Mouse (Mus musculus): ENCODE measurements at regions not wholly inside any gene's neighbourhood (a gene's known extent, or its start where the extent isn't known, plus 50 kb on each side); places are given as distances from the start of the nearest gene placed in this dataset.

DNA sequence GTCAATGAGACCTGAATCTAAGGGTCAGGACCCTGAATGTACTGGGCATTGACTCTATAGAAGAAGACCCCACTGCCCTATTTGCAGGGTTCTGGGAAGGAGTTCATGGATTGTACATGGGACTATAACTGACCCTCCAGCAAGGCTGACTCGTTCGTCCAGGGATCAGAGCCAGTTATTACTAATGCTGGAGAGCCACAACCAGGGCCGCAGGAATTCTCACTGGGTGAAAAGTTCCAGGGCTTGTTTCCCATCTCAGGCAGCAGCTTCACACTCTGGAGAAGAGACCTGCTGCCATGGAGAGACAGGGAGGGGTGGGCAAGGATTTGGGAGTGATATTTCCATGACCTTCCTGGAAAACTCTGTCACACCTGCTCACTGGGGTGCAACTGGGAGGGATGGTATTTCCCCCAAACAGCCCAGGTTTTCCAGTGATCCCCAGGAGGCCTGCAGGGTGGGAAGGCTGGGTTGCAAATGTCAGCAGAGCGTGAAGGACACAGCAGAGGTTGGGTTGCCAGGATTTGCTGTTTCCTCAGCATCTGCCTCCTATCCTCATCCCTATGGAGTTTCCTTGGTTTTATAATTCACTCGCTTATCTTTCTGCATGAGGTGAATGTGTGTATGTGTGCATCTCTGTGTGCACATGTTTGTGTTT is 316.2 kb downstream of the Rps24 start:
- no peak overlapping the region for H3K9ac ChIP-seq (ENCODE audit: low read length)
- no peaks in the 10 kb centered on the region for H3K36me3 ChIP-seq (ENCODE audit: control insufficient read depth, insufficient read depth, low read length)
- WGBS = 83% methylated on average over 5 of the region's 5 CpGs
- ATAC-seq (ENCODE audit: insufficient read depth, low FRiP score, low TSS enrichment) = no peak
- no peaks in the 10 kb centered on the region for H3K27me3 ChIP-seq (ENCODE audit: control insufficient read depth, insufficient read depth, low read length)
- H3K27ac ChIP-seq (ENCODE audit: low read depth, low read length) = no peak overlapping the region
- no peak overlapping the region for H3K4me3 ChIP-seq (ENCODE audit: low read depth, low read length)
- no peak for DNase-seq (ENCODE audit: low spot score)
- H3K4me2 ChIP-seq (ENCODE audit: low read depth) = no peak overlapping the region
- H3K9me3 ChIP-seq (ENCODE audit: control insufficient read depth, low read length) = no peaks in the 10 kb centered on the region
- H3K4me1 ChIP-seq (ENCODE audit: control insufficient read depth, insufficient read depth, low read length) = peaks cover 7% of the 10 kb centered on the region; the same call in 1 of the 2 replicates

DNA sequence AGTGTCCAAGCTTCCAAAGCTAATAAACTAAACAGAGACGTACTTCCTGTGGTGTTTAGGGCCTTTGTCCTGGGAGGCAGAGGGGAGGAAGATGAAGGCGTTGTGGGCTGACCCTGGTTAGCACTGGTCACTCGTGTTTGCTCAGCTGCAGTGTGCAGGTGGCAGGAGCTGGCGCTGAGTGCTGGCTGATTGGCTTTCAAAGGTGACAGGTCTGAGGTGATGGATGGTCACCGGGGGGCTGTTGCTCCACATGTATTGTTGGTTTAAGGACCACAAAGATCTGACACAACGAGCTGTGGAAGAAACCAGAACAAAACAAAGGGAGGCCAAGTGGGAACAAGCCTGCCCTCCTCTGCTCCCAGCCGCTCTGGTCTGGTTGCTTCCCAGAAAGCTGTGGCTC is 320.1 kb downstream of the Rps24 start:
- Histone ChIP-seq H3K9ac (ENCODE audit: low read length) (peak overlapping the region; percentile 26; the same call in 1 of the 2 replicates), H3K4me3 (ENCODE audit: low read depth, low read length) (no peak overlapping the region), H3K9me3 (ENCODE audit: control insufficient read depth, low read length) (no peaks in the 10 kb centered on the region), H3K4me2 (ENCODE audit: low read depth) (no peak overlapping the region), H3K36me3 (ENCODE audit: control insufficient read depth, insufficient read depth, low read length) (no peaks in the 10 kb centered on the region), H3K27me3 (ENCODE audit: control insufficient read depth, insufficient read depth, low read length) (no peaks in the 10 kb centered on the region), H3K4me1 (ENCODE audit: control insufficient read depth, insufficient read depth, low read length) (peaks cover 7% of the 10 kb centered on the region; the same call in 1 of the 2 replicates), H3K27ac (ENCODE audit: low read depth, low read length) (no peak overlapping the region)
- DNase-seq (ENCODE audit: low spot score) = peak; percentile 66
- 4% methylated on average over 7 of the region's 7 CpGs for WGBS
- ATAC-seq (ENCODE audit: insufficient read depth, low FRiP score, low TSS enrichment) = no peak

DNA sequence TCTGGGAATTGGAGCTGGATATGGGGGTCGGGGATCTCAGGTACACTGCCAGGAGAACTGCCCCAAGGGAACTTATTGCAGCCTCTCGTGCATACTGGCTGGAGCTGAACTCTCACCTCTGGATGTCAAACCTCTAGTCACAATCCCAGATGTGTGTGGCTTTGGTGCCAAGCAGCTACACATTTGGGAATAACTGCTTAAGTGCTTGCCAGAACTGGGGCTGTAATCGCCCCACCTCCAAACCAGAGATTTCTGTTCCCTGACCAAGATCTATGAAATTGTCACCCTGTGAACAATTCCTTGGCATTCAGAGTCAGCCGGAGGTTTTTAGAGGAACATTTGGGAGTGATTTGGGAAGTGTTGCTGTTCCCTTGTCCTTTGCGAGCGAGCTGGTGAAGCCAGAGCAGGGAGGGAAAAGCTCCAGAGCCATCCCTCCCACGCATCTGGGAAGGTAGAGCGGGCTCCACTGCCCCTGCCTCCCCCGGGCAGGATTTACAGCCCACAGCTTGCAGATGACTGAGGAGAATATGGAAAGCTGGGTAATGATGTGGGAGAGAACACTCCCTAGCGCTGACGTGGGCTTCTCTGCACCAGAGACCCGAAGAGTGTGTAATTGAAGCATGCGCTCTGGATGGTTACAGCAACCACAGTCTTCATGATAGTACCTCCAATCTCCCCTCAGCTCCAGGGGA is 336.1 kb downstream of the Rps24 start:
- no peaks in the 10 kb centered on the region for H3K36me3 ChIP-seq (ENCODE audit: control insufficient read depth, insufficient read depth, low read length)
- H3K9ac ChIP-seq (ENCODE audit: low read length) = 0 out of 2 replicates have a peak overlapping the region, but pooled peaks have one; percentile 6
- peaks cover 30% of the 10 kb centered on the region for H3K4me1 ChIP-seq (ENCODE audit: control insufficient read depth, insufficient read depth, low read length)
- H3K27ac ChIP-seq (ENCODE audit: low read depth, low read length) = no peak overlapping the region
- H3K4me2 ChIP-seq (ENCODE audit: low read depth) = no peak overlapping the region
- WGBS = 67% methylated on average over 13 of the region's 13 CpGs
- ATAC-seq (ENCODE audit: insufficient read depth, low FRiP score, low TSS enrichment) (no peak), DNase-seq (ENCODE audit: low spot score) (no peak)
- H3K4me3 ChIP-seq (ENCODE audit: low read depth, low read length) = no peak overlapping the region
- H3K27me3 ChIP-seq (ENCODE audit: control insufficient read depth, insufficient read depth, low read length) = no peaks in the 10 kb centered on the region
- H3K9me3 ChIP-seq (ENCODE audit: control insufficient read depth, low read length) = no peaks in the 10 kb centered on the region

DNA sequence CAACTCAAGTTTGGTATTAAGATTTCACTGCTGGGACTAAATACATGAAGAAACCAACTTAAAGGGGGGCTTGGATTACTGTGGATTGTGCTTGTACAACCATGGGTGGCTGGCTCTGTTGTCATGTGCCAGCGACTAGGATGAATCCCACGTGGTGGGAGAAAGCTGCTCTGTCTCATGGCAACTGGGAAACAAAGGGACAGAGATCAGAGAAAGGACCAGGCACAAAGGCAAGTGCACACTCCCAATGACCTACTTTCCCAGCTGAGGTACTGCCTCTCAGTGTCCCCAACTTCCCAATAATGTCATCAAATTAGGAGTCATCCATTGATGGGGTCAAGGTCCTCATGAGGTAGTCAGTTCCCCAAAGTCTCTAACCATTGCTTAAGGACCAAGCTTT is 337.4 kb downstream of the Rps24 start:
- Histone ChIP-seq H3K4me1 (ENCODE audit: control insufficient read depth, insufficient read depth, low read length) (peaks cover 44% of the 10 kb centered on the region), H3K9ac (ENCODE audit: low read length) (no peak overlapping the region), H3K27ac (ENCODE audit: low read depth, low read length) (no peak overlapping the region)

DNA sequence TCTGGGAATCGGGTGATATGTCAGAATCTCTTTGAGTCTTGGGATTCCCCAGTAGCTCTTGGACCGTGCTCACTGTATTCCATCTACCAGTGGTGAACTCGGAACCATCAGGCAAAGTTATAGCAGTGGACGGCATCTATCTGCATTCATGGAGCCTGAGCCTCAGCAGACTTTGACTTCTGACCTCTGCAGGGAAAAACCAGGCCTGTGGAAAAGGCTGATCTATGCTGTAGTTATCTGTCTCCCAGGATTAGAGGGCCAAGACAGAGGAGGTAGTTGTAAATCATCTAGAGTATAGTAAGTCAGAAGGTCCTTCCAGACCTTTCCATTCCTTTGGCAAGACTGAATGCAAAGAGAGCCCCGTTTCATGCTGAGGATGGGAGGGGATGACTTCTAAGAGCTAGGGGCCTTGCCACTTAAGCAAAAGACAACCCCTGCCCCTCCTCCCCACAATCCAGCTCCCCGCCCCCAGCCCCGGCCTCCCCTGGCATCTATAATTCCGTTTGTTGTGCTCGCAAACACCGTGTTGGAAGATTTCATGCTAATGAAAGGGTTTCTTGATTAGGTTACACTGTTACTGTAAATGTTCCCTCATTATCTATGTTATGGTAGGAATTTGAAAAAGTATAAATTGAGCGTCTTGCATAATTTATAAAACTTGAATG is 338.9 kb downstream of the Rps24 start:
- Histone ChIP-seq H3K27me3 (ENCODE audit: control insufficient read depth, insufficient read depth, low read length) (no peaks in the 10 kb centered on the region), H3K27ac (ENCODE audit: low read depth, low read length) (peak overlapping the region; percentile 96), H3K36me3 (ENCODE audit: control insufficient read depth, insufficient read depth, low read length) (no peaks in the 10 kb centered on the region), H3K4me1 (ENCODE audit: control insufficient read depth, insufficient read depth, low read length) (peaks cover 47% of the 10 kb centered on the region), H3K4me3 (ENCODE audit: low read depth, low read length) (no peak overlapping the region), H3K4me2 (ENCODE audit: low read depth) (no peak overlapping the region), H3K9me3 (ENCODE audit: control insufficient read depth, low read length) (no peaks in the 10 kb centered on the region), H3K9ac (ENCODE audit: low read length) (no peak overlapping the region)
- ATAC-seq (ENCODE audit: insufficient read depth, low FRiP score, low TSS enrichment) (no peak), DNase-seq (ENCODE audit: low spot score) (no peak)
- 30% methylated on average over 11 of the region's 11 CpGs for WGBS

More for the DNA sequence above, 337.4 kb downstream of the Rps24 start:
- Histone ChIP-seq H3K27me3 (ENCODE audit: control insufficient read depth, insufficient read depth, low read length) (no peaks in the 10 kb centered on the region), H3K4me2 (ENCODE audit: low read depth) (no peak overlapping the region), H3K4me3 (ENCODE audit: low read depth, low read length) (no peak overlapping the region), H3K9me3 (ENCODE audit: control insufficient read depth, low read length) (no peaks in the 10 kb centered on the region), H3K36me3 (ENCODE audit: control insufficient read depth, insufficient read depth, low read length) (no peaks in the 10 kb centered on the region)
- 59% methylated on average over 2 of the region's 2 CpGs for WGBS
- ATAC-seq (ENCODE audit: insufficient read depth, low FRiP score, low TSS enrichment) (no peak), DNase-seq (ENCODE audit: low spot score) (no peak)

DNA sequence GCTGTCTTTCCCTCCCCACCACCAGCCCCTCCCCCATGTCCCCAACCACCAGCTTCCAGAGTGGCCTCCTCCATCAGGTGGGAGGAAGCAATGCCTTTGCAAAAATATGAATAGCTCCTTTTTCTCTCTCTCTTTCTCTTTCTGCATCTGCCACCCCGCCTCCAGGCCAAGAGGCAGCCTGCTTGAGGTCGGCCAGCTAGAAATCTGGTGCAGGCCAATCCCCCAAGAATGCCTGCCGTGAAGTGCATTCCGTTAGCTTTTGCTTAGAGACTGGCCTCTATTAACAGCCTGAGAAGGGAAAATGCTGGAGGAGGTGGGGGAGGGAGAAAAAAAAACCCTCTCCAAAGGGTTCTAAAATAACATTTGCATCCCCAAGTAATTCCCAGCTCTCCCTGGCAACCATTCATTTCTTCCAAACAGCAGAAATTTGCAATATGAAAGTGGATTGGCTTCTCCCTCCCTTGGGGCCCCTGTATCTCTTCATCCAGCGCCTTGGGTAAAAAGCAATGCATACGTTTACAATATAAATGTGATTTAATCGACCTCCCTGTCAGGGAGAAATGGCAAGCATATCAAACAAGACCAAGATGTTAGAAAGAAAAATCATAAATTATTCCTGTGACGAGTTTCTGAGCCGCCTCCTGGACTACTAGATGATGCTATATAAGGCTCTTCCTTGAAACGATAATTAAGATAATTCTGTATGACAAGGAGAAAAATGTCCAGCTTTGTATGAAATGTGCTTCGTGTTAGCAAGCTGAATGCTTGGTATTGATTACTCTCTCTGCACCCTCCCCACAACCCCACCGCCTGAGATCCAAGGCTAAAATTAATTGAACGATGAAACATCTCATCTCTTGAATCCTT is 339.8 kb downstream of the Rps24 start:
- H3K4me1 ChIP-seq (ENCODE audit: control insufficient read depth, insufficient read depth, low read length) = peaks cover 47% of the 10 kb centered on the region
- no peaks in the 10 kb centered on the region for H3K27me3 ChIP-seq (ENCODE audit: control insufficient read depth, insufficient read depth, low read length)
- 0 out of 2 replicates have a peak, but pooled peaks have one; percentile 7 for ATAC-seq (ENCODE audit: insufficient read depth, low FRiP score, low TSS enrichment)
- H3K36me3 ChIP-seq (ENCODE audit: control insufficient read depth, insufficient read depth, low read length) = no peaks in the 10 kb centered on the region
- H3K4me2 ChIP-seq (ENCODE audit: low read depth) = peak overlapping the region; percentile 29
- peak; percentile 72 for DNase-seq (ENCODE audit: low spot score)
- H3K9me3 ChIP-seq (ENCODE audit: control insufficient read depth, low read length) = no peaks in the 10 kb centered on the region
- H3K4me3 ChIP-seq (ENCODE audit: low read depth, low read length) = no peak overlapping the region
- WGBS = 16% methylated on average over 13 of the region's 13 CpGs
- peak overlapping the region; percentile 96 for H3K27ac ChIP-seq (ENCODE audit: low read depth, low read length)
- peak overlapping the region; percentile 8; the same call in 1 of the 2 replicates for H3K9ac ChIP-seq (ENCODE audit: low read length)

DNA sequence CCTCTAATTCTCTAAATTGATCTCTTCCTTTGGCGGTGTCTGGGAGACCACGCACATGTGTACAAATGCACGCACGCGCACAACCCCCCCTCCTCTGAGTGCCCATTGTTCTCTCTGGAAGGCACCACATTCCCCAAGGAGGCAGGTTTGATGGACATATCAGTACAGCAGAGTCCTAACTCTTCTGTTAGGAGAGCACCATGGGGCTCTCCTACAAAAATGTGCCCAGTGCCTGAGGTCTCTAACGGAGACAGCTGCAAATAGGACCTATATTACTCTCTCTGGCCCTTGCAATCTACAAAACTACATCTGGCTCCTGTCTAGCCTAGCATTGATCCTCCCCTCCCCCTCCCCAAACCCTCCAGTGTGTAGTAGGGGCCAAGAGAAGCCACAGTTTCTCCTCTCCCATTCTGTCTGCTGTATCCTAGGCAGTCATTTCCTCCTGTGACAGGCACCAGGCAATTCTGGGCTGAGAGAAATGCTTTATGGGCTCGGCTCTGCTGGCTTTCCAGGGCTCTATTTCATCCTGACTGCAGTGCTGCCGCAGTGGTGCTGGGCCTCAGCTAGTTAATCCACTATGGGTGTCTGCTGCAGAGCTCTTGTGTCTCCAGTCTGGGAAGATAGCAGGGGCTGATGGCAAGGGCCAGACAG is 340.6 kb downstream of the Rps24 start:
- no peak overlapping the region for H3K4me3 ChIP-seq (ENCODE audit: low read depth, low read length)
- peak; percentile 77 for DNase-seq (ENCODE audit: low spot score)
- peak overlapping the region; percentile 37; the same call in 1 of the 2 replicates for H3K9ac ChIP-seq (ENCODE audit: low read length)
- WGBS = 11% methylated on average over 8 of the region's 8 CpGs
- peak overlapping the region; percentile 13 for H3K4me2 ChIP-seq (ENCODE audit: low read depth)
- no peaks in the 10 kb centered on the region for H3K9me3 ChIP-seq (ENCODE audit: control insufficient read depth, low read length)
- no peaks in the 10 kb centered on the region for H3K27me3 ChIP-seq (ENCODE audit: control insufficient read depth, insufficient read depth, low read length)
- peak overlapping the region; percentile 96 for H3K27ac ChIP-seq (ENCODE audit: low read depth, low read length)
- ATAC-seq (ENCODE audit: insufficient read depth, low FRiP score, low TSS enrichment) = peak; percentile 82
- H3K36me3 ChIP-seq (ENCODE audit: control insufficient read depth, insufficient read depth, low read length) = no peaks in the 10 kb centered on the region
- H3K4me1 ChIP-seq (ENCODE audit: control insufficient read depth, insufficient read depth, low read length) = peaks cover 47% of the 10 kb centered on the region

DNA sequence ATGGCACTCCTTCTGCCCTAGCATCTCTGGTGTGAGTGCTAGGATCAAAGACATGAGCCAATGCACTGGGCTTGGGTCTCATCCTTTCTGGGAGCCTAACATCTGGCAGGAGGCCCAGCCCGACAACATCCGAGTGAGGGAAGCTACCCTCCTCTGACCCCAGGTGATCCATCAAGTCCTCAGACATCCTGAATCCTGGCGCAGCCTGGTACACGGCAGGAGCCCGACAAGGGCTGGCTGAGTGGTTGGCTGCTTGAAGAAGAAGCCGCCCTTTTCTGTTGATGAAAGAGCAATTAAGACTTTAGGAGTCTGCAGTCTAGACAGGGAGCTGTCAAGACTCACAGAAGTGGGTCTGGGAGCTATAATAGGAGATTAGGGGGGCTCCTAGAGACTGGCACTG is 342.1 kb downstream of the Rps24 start:
- no peak for ATAC-seq (ENCODE audit: insufficient read depth, low FRiP score, low TSS enrichment)
- no peaks in the 10 kb centered on the region for H3K27me3 ChIP-seq (ENCODE audit: control insufficient read depth, insufficient read depth, low read length)
- no peak overlapping the region for H3K4me2 ChIP-seq (ENCODE audit: low read depth)
- DNase-seq (ENCODE audit: low spot score) = peak; percentile 62
- H3K4me1 ChIP-seq (ENCODE audit: control insufficient read depth, insufficient read depth, low read length) = peaks cover 44% of the 10 kb centered on the region
- no peak overlapping the region for H3K4me3 ChIP-seq (ENCODE audit: low read depth, low read length)
- H3K36me3 ChIP-seq (ENCODE audit: control insufficient read depth, insufficient read depth, low read length) = no peaks in the 10 kb centered on the region
- H3K9ac ChIP-seq (ENCODE audit: low read length) = no peak overlapping the region
- H3K27ac ChIP-seq (ENCODE audit: low read depth, low read length) = peak overlapping the region; percentile 96
- 3% methylated on average over 6 of the region's 6 CpGs for WGBS
- no peaks in the 10 kb centered on the region for H3K9me3 ChIP-seq (ENCODE audit: control insufficient read depth, low read length)

Data from neural tube, embryonic 11.5 days (tissue).